Mouse (Mus musculus) spleen, adult 2 months (tissue): ENCODE results near the gene Olfr1513. TPM values are rescaled to one million over a fixed set of nuclear protein-coding genes. Genes with fewer than 3 reads are reported as not detected.

Source experiments
- DNase-seq, 2 experiments: peaks; one replicate each; pipeline versions ENCODE4 v3.0.0 to v3.0.0-alpha.2; 2012 to 2021; ENCODE audit warnings: low spot score in 2 of 2, low read depth in 1 of 2
- H3K27ac ChIP-seq: fragments of 200-500 bp; 2 replicates; pipeline ENCODE4 v1.5.1; 2012; ENCODE audit warnings: low read length, inconsistent platforms; ENCODE audit not compliant: insufficient read depth
- H3K27me3 ChIP-seq: fragments of 200-500 bp; 2 replicates; pipeline ENCODE4 v1.6.1; 2012; ENCODE audit warnings: mild to moderate bottlenecking, moderate library complexity, low read length, inconsistent platforms; ENCODE audit not compliant: control insufficient read depth, insufficient read depth
- H3K36me3 ChIP-seq: fragments of 200-500 bp; 2 replicates; pipeline ENCODE4 v1.6.1; 2012; ENCODE audit warnings: mild to moderate bottlenecking, low read length, inconsistent platforms; ENCODE audit not compliant: control insufficient read depth, insufficient read depth
- H3K4me1 ChIP-seq: fragments of 200-500 bp; 2 replicates; pipeline ENCODE4 v1.6.1; 2011; ENCODE audit warnings: inconsistent platforms; ENCODE audit not compliant: control insufficient read depth, insufficient read depth, insufficient read length
- H3K4me3 ChIP-seq: fragments of 200-500 bp; 2 replicates; pipeline ENCODE4 v1.5.1; 2011; ENCODE audit warnings: mild to moderate bottlenecking, inconsistent platforms; ENCODE audit not compliant: insufficient read depth, insufficient read length; ENCODE audit errors: extremely low read depth
- CTCF ChIP-seq: fragments of 200-500 bp; IDR thresholded peaks from 2 replicates; pipeline ENCODE4 v1.5.1; 2011; ENCODE audit warnings: mild to moderate bottlenecking, inconsistent platforms; ENCODE audit not compliant: insufficient read depth, insufficient read length, insufficient replicate concordance; ENCODE audit errors: extremely low read depth
- POLR2A ChIP-seq: fragments of 200-500 bp; IDR thresholded peaks from 2 replicates; pipeline ENCODE4 v1.6.1; 2011; ENCODE audit warnings: low read depth, low read length, inconsistent platforms
- WGBS: fragments of 180-500 bp; shearing (Covaris S2); methylation state at CpG from one replicate; pipeline ENCODE4 v1.1.7; 2018; 5-methylcytosine and 5-hydroxymethylcytosine counted together
- polyA plus RNA-seq: library from polyadenylated mRNA; depleted of rRNA; stranded (reverse); fragments of >200 nt; gene quantifications from 2 replicates; pipeline ENCODE4 v1.2.3, GENCODE M21; 2012

The Olfr1513 gene
- polyA plus RNA-seq, 1 experiment = not detected

DNA sequence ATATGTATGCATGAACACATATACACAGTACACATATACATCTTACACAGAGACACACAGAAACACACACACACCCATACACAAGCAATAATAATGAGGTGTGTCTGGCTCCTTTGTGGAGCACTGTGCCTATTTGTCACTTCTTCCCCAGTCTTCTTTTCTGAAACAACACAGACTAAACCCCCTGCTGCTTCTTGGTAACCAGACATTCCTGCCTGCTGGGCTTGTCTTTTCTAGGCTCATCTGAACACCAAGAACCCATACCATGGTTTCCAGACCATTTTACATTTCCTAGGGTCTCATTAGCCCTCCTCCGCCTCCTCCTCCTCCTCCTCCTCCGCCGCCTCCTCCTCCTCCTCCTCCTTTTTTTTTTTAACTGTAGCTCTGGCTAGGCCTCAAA is 24.0 kb downstream of the Olfr1513 start:
- H3K27ac ChIP-seq = no peak overlapping the region
- H3K27me3 ChIP-seq = peaks cover 1% of the 10 kb centered on the region
- H3K4me3 ChIP-seq = no peak overlapping the region
- no peak for DNase-seq
- TF ChIP-seq POLR2A (no peak), CTCF (no peak)
- no peaks in the 10 kb centered on the region for H3K4me1 ChIP-seq
- H3K36me3 ChIP-seq = no peaks in the 10 kb centered on the region
- 86% methylated on average over 1 of the region's 3 CpGs for WGBS

DNA sequence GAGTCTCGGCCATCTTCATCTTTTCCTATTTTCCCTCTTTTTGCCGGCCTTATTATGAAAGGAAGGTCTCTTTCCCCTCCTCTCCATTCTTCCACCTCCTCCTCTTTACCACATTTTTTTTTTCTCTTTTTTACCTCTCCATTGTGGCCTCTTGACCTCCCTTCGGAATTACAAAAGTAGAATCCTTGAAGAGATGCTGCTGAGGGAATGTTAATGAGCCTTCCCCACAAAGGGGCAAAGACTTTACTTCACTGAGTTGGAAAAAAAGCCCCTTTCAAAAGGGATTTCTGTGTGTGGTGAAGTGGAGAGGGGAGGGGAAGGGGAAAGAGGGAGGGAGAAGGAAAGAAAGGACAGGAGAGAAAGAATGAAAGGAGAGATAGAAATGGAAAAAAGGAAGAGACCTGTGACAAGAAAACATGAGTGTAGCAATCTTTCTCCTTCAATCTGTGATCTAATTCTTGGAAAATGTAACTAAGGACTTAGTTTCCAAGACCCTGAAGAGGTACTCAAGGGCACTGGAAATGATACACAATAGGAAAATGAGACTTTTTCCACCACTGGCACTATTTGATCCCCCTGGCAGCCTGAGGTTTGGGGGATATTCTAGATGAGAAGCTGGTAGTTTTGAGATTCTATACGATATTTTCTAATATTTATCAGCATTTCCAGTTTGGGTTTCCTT is 25.0 kb downstream of the Olfr1513 start:
- Histone ChIP-seq H3K36me3 (no peaks in the 10 kb centered on the region), H3K27ac (no peak overlapping the region), H3K27me3 (peaks cover 4% of the 10 kb centered on the region), H3K4me3 (no peak overlapping the region), H3K4me1 (no peaks in the 10 kb centered on the region)
- no peak for DNase-seq
- no peak for TF ChIP-seq POLR2A
- TF ChIP-seq CTCF = no peak
- WGBS = 50% methylated on average over 4 of the region's 4 CpGs

DNA sequence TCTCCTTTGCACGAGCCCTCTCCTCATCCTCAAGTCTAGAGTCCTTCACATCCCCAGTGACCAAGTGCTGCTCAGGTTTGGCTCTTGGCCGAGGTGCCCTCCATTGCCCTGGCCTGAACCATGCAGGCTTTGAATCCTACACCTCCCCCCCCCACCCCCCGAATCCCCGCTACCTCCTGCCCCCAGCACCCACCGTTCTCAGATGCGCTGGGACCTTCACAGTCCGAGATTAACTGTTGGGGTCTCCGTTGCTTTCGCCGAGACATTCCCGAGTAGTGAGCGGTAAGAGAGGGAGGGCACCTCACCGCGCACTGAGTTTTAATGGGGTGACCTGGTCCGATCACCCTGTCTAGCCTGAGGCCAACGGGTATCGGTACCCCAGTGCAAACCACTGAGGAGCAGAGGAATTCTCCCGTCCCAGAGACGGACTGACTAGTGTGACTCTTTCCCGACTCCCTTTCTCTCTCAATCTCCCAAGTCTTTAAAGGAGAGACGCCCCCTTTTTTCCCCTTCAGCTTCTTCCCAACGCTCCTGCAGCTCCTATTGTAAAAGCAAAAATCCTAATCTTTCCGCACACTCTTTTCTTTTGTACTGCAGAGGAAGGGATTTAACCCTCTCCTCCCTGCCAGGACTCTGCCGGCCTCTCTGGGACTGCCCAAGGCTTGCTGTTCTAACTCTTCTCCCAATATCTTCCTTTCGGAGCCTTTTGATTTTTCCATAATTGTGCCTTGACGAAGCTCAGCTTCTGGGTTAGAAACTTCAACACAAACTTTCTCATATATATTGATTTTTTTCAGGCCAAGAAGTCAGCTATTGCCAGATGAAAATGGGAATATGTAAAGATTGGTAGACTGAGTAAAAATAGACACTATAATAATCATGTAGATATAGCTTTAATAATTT is 28.0 kb downstream of the Olfr1513 start, which contains the start of gene Sall2:
Gene Sall2 (minus strand): TSS at position 853 of the 903 bp plus-strand sequence.
- Histone ChIP-seq H3K36me3 (no peaks in the 10 kb centered on the region), H3K27me3 (peaks cover 6% of the 10 kb centered on the region), H3K4me3 (no peak within 1 kb of the TSS), H3K4me1 (no peaks in the 10 kb centered on the region), H3K27ac (no peak within 1 kb of the TSS)
- TF ChIP-seq CTCF (no peak), POLR2A (no peak)
- 6% methylated on average over 26 of the region's 26 CpGs for WGBS
- DNase-seq = no peak

- Histone ChIP-seq H3K4me3 (no peak overlapping the region), H3K27me3 (peaks cover 6% of the 10 kb centered on the region)
- 11% methylated on average over 14 of the region's 14 CpGs for WGBS
Measured at GRCm38 (mm10) chr14:52327375-52327901, 28.8 kb downstream of the Olfr1513 start.

GRCm38 (mm10) chr14:52325890-52326289 is 30.3 kb downstream of the Olfr1513 start:
- H3K36me3 ChIP-seq = no peaks in the 10 kb centered on the region
- H3K27me3 ChIP-seq = peaks cover 6% of the 10 kb centered on the region
- no peaks in the 10 kb centered on the region for H3K4me1 ChIP-seq
- no peak for DNase-seq
- no peak overlapping the region for H3K27ac ChIP-seq
- 25% methylated on average over 4 of the region's 4 CpGs for WGBS
- TF ChIP-seq CTCF (no peak), POLR2A (no peak)
- H3K4me3 ChIP-seq = no peak overlapping the region

More at GRCm38 (mm10) chr14:52327375-52327901, 28.8 kb downstream of the Olfr1513 start:
- no peak for TF ChIP-seq CTCF
- TF ChIP-seq POLR2A = no peak
- Histone ChIP-seq H3K36me3 (no peaks in the 10 kb centered on the region), H3K27ac (no peak overlapping the region), H3K4me1 (no peaks in the 10 kb centered on the region)
- DNase-seq = no peak

- H3K27me3 ChIP-seq = peaks cover 5% of the 10 kb centered on the region
Measured at GRCm38 (mm10) chr14:52319361-52319760, 36.8 kb downstream of the Olfr1513 start.

More at GRCm38 (mm10) chr14:52319361-52319760, 36.8 kb downstream of the Olfr1513 start:
- no peak for DNase-seq
- TF ChIP-seq POLR2A = no peak
- H3K27ac ChIP-seq = no peak overlapping the region
- 86% methylated on average over 6 of the region's 6 CpGs for WGBS
- H3K4me1 ChIP-seq = no peaks in the 10 kb centered on the region; the same call in 1 of the 2 replicates
- no peak overlapping the region for H3K4me3 ChIP-seq
- H3K36me3 ChIP-seq = no peaks in the 10 kb centered on the region
